Mouse (Mus musculus): Measurements from ENCODE around the gene Gm3164. TPM values are rescaled to one million over a fixed set of nuclear protein-coding genes. Genes with fewer than 3 reads are reported as not detected.
"Not testable (repeated sequence)": the region's sequence is repeated elsewhere in the genome, so short reads cannot be mapped to it uniquely, and the experiment has no call there.

The Gm3164 gene
- 0.86 and 0.90 TPM in 2 replicates for polyA plus RNA-seq (2016; fragmentation: Nextera tagmentation; extraction: Ambion mirVana)

- Histone ChIP-seq H3K4me3 (peak within 1 kb of the TSS; percentile 55), H3K27ac (peak within 1 kb of the TSS; percentile 79)
- H3K4me1 ChIP-seq; H3K9me3 ChIP-seq; H3K27me3 ChIP-seq (ENCODE audit: poor library complexity, severe bottlenecking); H3K36me3 ChIP-seq (replicated peaks): not testable (repeated sequence)
- DNase-seq (ENCODE audit: extremely low spot score, low spot score): peak; percentile 28
- whole genome bisulfite sequencing: 0% methylated on average over 37 of the region's 59 CpGs
Observed at GRCm38 (mm10) chr14:4414965-4415835, at the start of gene Gm3164. Gene Gm3164 (plus strand): TSS chr14:4415448.

DNA sequence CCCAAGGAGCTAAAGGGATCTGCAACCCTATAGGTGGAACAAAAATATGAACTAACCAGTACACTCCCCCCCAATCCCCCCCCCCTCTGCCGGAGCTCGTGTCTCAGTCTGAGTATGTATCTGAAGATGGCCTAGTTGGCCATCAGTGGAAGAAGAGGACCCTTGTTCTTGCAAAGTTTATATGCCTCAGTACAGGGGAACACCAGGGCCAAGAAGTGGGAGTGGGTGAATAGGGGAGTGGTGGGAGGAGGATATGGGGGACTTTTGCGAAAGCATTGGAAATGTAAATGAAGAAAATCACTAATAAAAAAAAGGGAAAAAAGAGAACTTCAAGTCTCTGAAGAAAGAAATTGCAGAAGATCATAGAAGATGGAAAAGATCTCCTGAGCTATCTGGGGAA is 46.3 kb upstream of the Gm3164 start:
- DNase-seq (ENCODE audit: extremely low spot score, low spot score); H3K4me1 ChIP-seq; H3K36me3 ChIP-seq (replicated peaks); H3K4me3 ChIP-seq; H3K9me3 ChIP-seq; H3K27me3 ChIP-seq (ENCODE audit: poor library complexity, severe bottlenecking); H3K27ac ChIP-seq: not testable (repeated sequence)
- 94% methylated on average over 3 of the region's 3 CpGs for WGBS

DNA sequence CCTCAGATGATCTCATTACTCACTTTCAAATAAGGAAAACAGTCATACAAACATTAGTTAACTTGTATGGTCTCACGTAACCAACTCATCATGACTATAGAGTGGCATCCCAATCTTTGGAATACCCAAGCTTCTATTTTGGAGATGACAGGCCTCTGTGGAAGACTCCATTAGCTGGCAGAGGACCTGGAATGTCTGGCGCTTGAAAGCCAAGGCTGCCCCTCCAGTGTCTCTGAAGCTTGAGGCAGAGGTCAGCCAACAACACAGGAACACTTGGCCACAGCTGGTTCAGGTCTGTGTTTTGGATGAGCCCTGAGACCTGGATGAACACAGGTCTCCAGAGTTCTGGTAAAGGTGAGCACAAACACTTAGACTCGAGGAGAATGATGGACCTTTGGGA is 45.6 kb upstream of the Gm3164 start:
- H3K27me3 ChIP-seq (ENCODE audit: poor library complexity, severe bottlenecking); H3K27ac ChIP-seq; DNase-seq (ENCODE audit: extremely low spot score, low spot score); H3K9me3 ChIP-seq; H3K4me3 ChIP-seq; H3K4me1 ChIP-seq; H3K36me3 ChIP-seq (replicated peaks): not testable (repeated sequence)
- WGBS: 81% methylated on average over 3 of the region's 3 CpGs

- not testable (repeated sequence) for H3K27me3 ChIP-seq (ENCODE audit: poor library complexity, severe bottlenecking); DNase-seq (ENCODE audit: extremely low spot score, low spot score); H3K4me1 ChIP-seq; H3K27ac ChIP-seq; H3K9me3 ChIP-seq; H3K36me3 ChIP-seq (replicated peaks); H3K4me3 ChIP-seq
Observed at GRCm38 (mm10) chr14:4377871-4378270, 37.4 kb upstream of the Gm3164 start.

DNA sequence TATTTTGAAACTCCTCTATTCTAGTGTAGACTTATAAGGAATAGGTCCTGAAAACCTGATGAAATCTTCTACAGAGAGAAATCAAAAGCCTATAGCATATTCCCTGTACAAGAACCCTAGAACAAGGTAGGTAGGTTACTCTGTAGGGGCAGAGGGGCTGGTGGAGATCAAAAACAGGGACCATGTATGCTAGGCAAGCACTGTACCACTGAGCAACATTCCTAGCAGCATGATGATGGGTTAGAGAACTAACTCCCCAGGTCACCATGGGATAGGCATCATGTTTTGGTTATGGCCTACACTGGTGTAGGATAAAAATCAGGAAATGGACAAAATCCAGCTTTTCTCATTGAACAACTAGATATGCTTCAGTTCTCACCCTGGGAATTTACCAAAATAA is 29.6 kb upstream of the Gm3164 start:
- H3K27ac ChIP-seq; H3K9me3 ChIP-seq; H3K27me3 ChIP-seq (ENCODE audit: poor library complexity, severe bottlenecking); H3K4me1 ChIP-seq; H3K36me3 ChIP-seq (replicated peaks); DNase-seq (ENCODE audit: extremely low spot score, low spot score); H3K4me3 ChIP-seq: not testable (repeated sequence)

GRCm38 (mm10) chr14:4392841-4393530 is 22.3 kb upstream of the Gm3164 start:
- not testable (repeated sequence) for DNase-seq (ENCODE audit: extremely low spot score, low spot score); H3K27ac ChIP-seq; H3K36me3 ChIP-seq (replicated peaks); H3K4me1 ChIP-seq; H3K9me3 ChIP-seq; H3K27me3 ChIP-seq (ENCODE audit: poor library complexity, severe bottlenecking); H3K4me3 ChIP-seq
- 96% methylated on average over 4 of the region's 6 CpGs for WGBS

DNA sequence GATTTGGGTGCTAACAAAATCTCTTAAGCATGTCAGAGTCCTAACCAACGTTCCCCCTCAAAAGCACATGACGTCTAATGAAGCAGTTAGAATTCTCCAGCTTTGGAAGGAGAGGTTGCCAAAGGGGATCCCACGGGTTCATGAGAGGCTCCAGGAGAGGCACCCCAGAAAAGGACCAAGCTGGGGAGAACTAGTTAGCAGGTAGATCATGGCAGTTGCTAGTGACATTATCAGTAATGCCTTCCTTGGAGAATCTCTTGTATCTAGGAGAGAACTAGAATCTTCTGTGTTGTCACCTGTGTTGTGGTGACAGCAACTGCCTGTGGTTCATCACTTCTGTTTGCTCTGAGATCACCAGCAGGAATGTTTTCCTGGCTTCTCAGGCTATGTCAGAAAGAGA is 18.0 kb upstream of the Gm3164 start, which contains the start of gene Gm3159:
Gm3159 (plus strand) TSS at position 301 of the 400 bp plus-strand sequence.
- not testable (repeated sequence) for H3K4me3 ChIP-seq; H3K9me3 ChIP-seq; H3K36me3 ChIP-seq (replicated peaks); H3K27ac ChIP-seq; H3K27me3 ChIP-seq (ENCODE audit: poor library complexity, severe bottlenecking); H3K4me1 ChIP-seq; DNase-seq (ENCODE audit: extremely low spot score, low spot score)
- 88% methylated on average over 2 of the region's 3 CpGs for WGBS

DNA sequence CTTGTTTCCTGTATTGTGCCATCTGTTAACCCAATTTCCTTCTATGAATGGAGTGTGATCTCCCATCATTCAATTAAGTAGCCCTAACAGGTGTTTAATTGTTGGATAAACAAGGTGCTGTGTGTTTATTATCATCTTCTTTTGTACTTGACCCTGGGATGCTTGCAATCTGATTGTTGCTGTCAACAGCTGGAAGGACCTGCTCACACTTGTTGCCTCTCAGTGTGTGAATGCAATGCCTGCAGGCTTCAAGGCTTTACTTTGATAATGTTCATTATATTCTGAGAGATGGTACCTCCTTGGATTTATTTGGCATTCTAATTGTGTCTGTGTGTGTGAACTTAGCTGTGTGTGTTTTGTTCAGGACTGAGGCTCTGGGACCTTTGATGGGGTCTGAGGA is 16.6 kb upstream of the Gm3164 start:
- DNase-seq (ENCODE audit: extremely low spot score, low spot score); H3K27me3 ChIP-seq (ENCODE audit: poor library complexity, severe bottlenecking); H3K9me3 ChIP-seq; H3K4me1 ChIP-seq; H3K4me3 ChIP-seq; H3K27ac ChIP-seq; H3K36me3 ChIP-seq (replicated peaks): not testable (repeated sequence)

DNA sequence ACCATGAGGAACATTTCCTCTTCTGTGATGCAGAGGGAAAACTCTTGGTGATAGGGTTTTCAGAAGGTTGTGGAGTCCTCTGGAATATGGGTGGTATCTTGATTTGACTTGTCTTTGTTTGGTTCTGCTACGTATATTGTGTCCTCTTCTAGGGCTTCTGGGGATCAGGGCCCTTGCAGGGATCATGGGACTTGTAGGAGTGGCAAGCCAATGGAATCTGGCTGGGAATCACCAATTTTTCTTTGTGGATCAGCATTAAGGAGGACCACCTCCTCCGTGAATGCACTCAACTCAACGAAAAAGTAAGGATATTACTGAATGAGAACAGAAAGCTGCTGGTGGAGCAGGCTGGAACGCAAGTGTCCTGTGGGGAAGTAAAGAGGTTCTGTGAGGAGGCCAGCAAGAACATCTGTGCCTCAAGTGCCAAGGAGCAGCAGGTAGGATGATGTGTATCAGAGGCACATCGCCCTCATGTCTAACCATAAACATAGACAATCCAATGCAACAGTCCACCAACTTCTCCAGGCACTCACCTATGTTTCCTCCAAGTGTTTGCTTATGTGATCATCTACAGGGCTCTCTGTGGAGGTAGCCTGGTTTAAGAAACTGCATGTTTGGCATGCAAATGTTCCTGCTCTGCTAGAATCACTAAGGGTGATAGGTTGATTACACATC is 15.0 kb upstream of the Gm3164 start:
- WGBS: 87% methylated on average over 5 of the region's 5 CpGs
- DNase-seq (ENCODE audit: extremely low spot score, low spot score); H3K27me3 ChIP-seq (ENCODE audit: poor library complexity, severe bottlenecking); H3K4me1 ChIP-seq; H3K27ac ChIP-seq; H3K9me3 ChIP-seq; H3K36me3 ChIP-seq (replicated peaks); H3K4me3 ChIP-seq: not testable (repeated sequence)

DNA sequence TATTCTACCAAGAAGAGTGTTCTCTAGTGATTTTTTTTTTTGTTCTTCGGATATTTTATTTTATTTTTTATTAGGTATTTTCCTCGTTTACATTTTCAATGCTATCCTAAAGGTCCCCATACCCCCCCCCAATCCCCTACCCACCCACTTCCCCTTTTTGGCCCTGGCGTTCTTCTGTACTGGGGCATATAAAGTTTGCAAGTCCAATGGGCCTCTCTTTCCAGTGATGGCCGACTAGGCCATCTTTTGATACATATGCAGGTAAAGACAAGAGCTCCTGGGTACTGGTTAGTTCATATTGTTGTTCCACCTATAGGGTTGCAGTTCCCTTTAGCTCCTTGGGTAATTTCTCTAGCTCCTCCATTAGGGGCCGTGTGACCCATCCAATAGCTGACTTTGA is 14.0 kb upstream of the Gm3164 start:
- not testable (repeated sequence) for H3K4me3 ChIP-seq; H3K27me3 ChIP-seq (ENCODE audit: poor library complexity, severe bottlenecking); H3K4me1 ChIP-seq; H3K27ac ChIP-seq; DNase-seq (ENCODE audit: extremely low spot score, low spot score); H3K9me3 ChIP-seq; H3K36me3 ChIP-seq (replicated peaks)
- WGBS: 87% methylated on average over 5 of the region's 5 CpGs

- H3K27me3 ChIP-seq (ENCODE audit: poor library complexity, severe bottlenecking); H3K9me3 ChIP-seq; H3K36me3 ChIP-seq (replicated peaks); H3K4me3 ChIP-seq; DNase-seq (ENCODE audit: extremely low spot score, low spot score); H3K27ac ChIP-seq; H3K4me1 ChIP-seq: not testable (repeated sequence)
Observed at GRCm38 (mm10) chr14:4403840-4404239, 11.4 kb upstream of the Gm3164 start.

- not testable (repeated sequence) for H3K36me3 ChIP-seq (replicated peaks); H3K4me3 ChIP-seq; H3K9me3 ChIP-seq; H3K4me1 ChIP-seq; H3K27me3 ChIP-seq (ENCODE audit: poor library complexity, severe bottlenecking); DNase-seq (ENCODE audit: extremely low spot score, low spot score); H3K27ac ChIP-seq
- 61% methylated on average over 1 of the region's 1 CpGs for WGBS
Observed at GRCm38 (mm10) chr14:4409939-4410338, 5.3 kb upstream of the Gm3164 start.

DNA sequence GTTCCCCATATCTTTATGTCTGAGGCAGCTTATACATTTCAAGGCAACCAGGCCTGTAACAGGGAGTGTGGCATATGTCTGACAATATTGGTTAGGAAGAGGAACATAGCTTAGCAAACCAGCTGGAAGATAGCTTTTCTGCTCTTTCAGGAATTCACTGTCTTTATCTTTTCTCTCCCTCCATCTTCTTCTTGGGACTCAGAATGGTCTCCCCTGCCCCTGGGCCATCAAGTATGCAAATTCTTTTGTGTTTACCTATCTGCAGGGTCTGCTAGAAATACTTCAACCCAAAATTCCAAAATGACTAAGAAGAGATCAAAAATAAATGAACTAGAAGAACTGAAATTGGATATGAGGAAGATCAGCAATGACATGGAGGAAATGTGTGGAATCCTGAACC is 15.4 kb downstream of the Gm3164 start, which contains the start of gene Gm3173:
Gm3173 (plus strand) TSS at position 301 of the 400 bp plus-strand sequence.
- DNase-seq (ENCODE audit: extremely low spot score, low spot score); H3K36me3 ChIP-seq (replicated peaks); H3K4me1 ChIP-seq; H3K27me3 ChIP-seq (ENCODE audit: poor library complexity, severe bottlenecking); H3K9me3 ChIP-seq; H3K4me3 ChIP-seq; H3K27ac ChIP-seq: not testable (repeated sequence)

Measured in forebrain, embryonic 10.5 days (tissue).